Mouse (Mus musculus) brain, embryonic 14.5 days (tissue): ENCODE measurements around the gene Nit1.

Source experiments
- CTCF ChIP-seq: fragments of 200-500 bp; IDR thresholded peaks from 2 replicates; pipeline ENCODE4 v1.5.1; 2012; ENCODE audit warnings: inconsistent platforms, mild to moderate bottlenecking, moderate library complexity, borderline replicate concordance; ENCODE audit not compliant: insufficient read depth, insufficient read length; ENCODE audit errors: extremely low read depth
- POLR2A ChIP-seq: fragments of 200-500 bp; IDR thresholded peaks from 2 replicates; pipeline ENCODE4 v1.6.1; 2012; ENCODE audit warnings: mild to moderate bottlenecking, inconsistent platforms, borderline replicate concordance; ENCODE audit not compliant: poor library complexity, insufficient read depth, insufficient read length, severe bottlenecking; ENCODE audit errors: extremely low read depth

DNA sequence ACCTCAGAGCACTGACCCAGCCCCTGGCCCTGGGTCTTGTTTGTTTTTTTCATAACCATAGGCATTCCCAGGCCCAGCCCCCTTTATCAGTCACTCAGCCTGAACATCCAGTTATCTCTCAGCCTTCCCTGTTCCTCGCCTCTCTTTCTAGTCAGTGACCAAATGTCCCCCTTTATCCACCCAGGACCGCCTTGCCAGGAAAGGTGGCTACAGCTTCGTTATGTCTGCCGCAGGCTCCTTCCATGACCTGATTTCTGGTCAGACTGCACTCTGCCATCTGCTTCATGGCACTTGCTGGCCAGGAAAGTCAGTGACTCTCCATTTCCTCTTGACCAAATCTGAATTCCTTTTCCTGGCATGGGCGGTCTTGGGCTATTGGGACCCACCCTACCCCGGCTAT, 32.9 kb upstream of the Nit1 start:
- TF ChIP-seq CTCF (no peak), POLR2A (no peak)
